In the genomic region with DNA sequence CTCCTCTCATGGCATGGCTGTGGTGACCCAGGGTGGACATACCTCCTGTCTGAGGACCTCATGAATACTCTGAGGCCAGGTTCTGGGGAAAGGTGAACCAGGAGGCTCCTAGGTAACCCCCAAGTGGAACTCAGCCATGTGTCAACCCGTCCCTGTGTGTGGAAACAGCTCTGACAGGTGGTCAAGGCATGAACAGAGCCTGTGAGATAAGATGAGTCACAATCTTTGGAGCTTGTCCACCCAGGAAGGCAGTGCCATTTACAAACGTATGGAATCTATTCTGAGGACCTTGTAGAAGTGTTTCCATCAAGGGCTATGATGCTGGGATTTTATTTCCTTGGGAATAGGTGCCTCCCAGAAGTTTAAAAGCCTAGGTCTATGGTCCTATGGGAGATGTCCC, we compare ENCODE assay signal across 23 mouse cellular contexts.
"Had no signal": no experiment of that assay in that cellular context is flagged by ENCODE, and none has a peak within 500 bp of the region (broad histone marks: within the 10 kb centered on the region; RNA-seq: fewer than 3 reads in every experiment).

No protein-coding gene starts in this region.

- H3K27ac ChIP-seq: heart, embryonic 10.5 days; hindbrain, embryonic 12.5 days; hindbrain, embryonic 14.5 days; hindbrain, postnatal 0 days; kidney, embryonic 15.5 days; kidney, postnatal 0 days; limb, embryonic 13.5 days; limb, embryonic 15.5 days; liver, embryonic 12.5 days; liver, embryonic 14.5 days had no signal

- DNase-seq: gastrocnemius, postnatal 10 days; gastrocnemius, postnatal 25 days; heart, adult 18-20 months; heart, postnatal 10 days; heart, postnatal 4 days; kidney, adult 11 months; kidney, adult 9 months; kidney, postnatal 14 days; layer of hippocampus, adult 9-11 months; layer of hippocampus, postnatal 36 days; left cerebral cortex, postnatal 4 days had no signal

- H3K4me3 ChIP-seq: heart, embryonic 10.5 days; heart, embryonic 12.5 days; hindbrain, embryonic 10.5 days; hindbrain, embryonic 12.5 days; kidney, embryonic 15.5 days; limb, embryonic 13.5 days; limb, embryonic 15.5 days; liver, embryonic 12.5 days had no signal

- H3K27me3 ChIP-seq: heart, embryonic 12.5 days; hindbrain, embryonic 12.5 days; kidney, embryonic 15.5 days; limb, embryonic 13.5 days; limb, embryonic 15.5 days had no signal

- H3K4me1 ChIP-seq: heart, embryonic 12.5 days; liver, embryonic 12.5 days had no signal
